Mouse (Mus musculus) embryonic facial prominence, embryonic 11.5 days (tissue): ENCODE data around the gene Hs3st1. TPM values are rescaled to one million over a fixed set of nuclear protein-coding genes. Genes with fewer than 3 reads are reported as not detected.

Experiments
- ATAC-seq: fragments of 200-750 bp; cut with Nextera tagmentation; replicated peaks from 2 replicates; pipeline ENCODE4 v1.8.0; 2017; ENCODE audit warnings: low read depth; ENCODE audit not compliant: insufficient number of reproducible peaks, low FRiP score, low TSS enrichment
- DNase-seq: peaks from one replicate; pipeline ENCODE4 v3.0.0-alpha.2; 2015; ENCODE audit warnings: low spot score
- H3K27ac ChIP-seq: fragments of 300-500 bp; sonication (generic); replicated peaks from 2 replicates; pipeline ENCODE4 v1.5.1; 2014; ENCODE audit warnings: mild to moderate bottlenecking, low read depth, low read length, control low read depth
- H3K27me3 ChIP-seq: fragments of 300-500 bp; sonication (generic); 2 replicates; pipeline ENCODE4 v1.6.1; 2014; ENCODE audit warnings: mild to moderate bottlenecking, low read length, moderate library complexity, mixed read lengths; ENCODE audit not compliant: control insufficient read depth, insufficient read depth
- H3K36me3 ChIP-seq: fragments of 300-500 bp; sonication (generic); replicated peaks from 2 replicates; pipeline ENCODE4 v1.6.1; 2014; ENCODE audit warnings: low read depth, mild to moderate bottlenecking, low read length, moderate library complexity, mixed read lengths; ENCODE audit not compliant: control insufficient read depth, insufficient read depth
- H3K4me1 ChIP-seq: fragments of 300-500 bp; sonication (generic); 2 replicates; pipeline ENCODE4 v1.6.1; 2014; ENCODE audit warnings: low read length, mixed read lengths; ENCODE audit not compliant: control insufficient read depth, insufficient read depth
- H3K4me2 ChIP-seq: fragments of 300-500 bp; sonication (generic); 2 replicates; pipeline ENCODE4 v1.6.1; 2014; ENCODE audit warnings: low read depth, mild to moderate bottlenecking, control low read depth, low read length, moderate library complexity
- H3K4me3 ChIP-seq: fragments of 300-500 bp; sonication (generic); 2 replicates; pipeline ENCODE4 v1.5.1; 2014; ENCODE audit warnings: low read depth, low read length, control low read depth
- H3K9ac ChIP-seq: fragments of 300-500 bp; sonication (generic); replicated peaks from 2 replicates; pipeline ENCODE4 v1.6.1; 2014; ENCODE audit warnings: mild to moderate bottlenecking, control low read depth, low read length
- H3K9me3 ChIP-seq: fragments of 300-500 bp; sonication (generic); replicated peaks from 2 replicates; pipeline ENCODE4 v1.6.1; 2016; ENCODE audit warnings: mild to moderate bottlenecking, low read length, inconsistent platforms, mixed read lengths; ENCODE audit not compliant: control insufficient read depth
- WGBS: fragments of 180-500 bp; shearing (Covaris S2); extraction: QIAGEN DNeasy Blood & Tissue Kit; methylation state at CpG from one replicate; pipeline ENCODE4 v1.1.7; 2014; 5-methylcytosine and 5-hydroxymethylcytosine counted together
- polyA plus RNA-seq: library from polyadenylated mRNA; unstranded; fragments of >200 nt; fragmentation: Nextera tagmentation; extraction: Ambion mirVana; gene quantifications from 2 replicates; pipeline ENCODE4 v1.2.1, GENCODE M21; 2014

Gene Hs3st1
- polyA plus RNA-seq, 1 experiment from 2014 or later = 6.8 TPM

DNA sequence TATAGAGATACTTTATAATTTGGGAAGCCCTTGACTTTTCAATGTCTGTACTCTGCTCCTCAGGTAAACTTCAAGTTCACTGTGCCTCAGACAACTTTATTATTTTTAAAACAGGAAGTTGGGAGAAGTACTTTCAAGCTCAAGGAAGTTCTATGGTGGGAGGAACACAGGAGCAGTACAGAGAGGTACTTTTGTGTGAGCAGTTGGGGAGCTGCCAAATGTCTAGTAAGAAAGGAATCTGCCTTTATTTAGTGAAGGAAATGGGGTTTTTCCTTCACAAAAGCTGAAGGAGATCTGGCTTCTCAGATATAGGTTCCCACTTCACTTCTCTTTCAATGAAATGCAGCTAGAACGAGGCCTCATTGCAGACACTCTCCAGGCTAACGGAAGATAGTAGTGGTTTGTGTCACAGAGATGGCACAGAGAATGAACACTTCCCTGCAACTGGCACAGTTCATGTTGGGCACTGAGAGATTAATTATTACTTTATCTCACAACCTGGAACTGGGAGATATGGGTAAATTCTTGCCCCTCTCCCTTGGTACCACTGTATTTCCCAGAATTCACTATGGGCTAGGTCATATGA is 3.7 kb upstream of the Hs3st1 start:
- H3K4me1 ChIP-seq = no peaks in the 10 kb centered on the region
- DNase-seq (no peak), ATAC-seq (no peak)
- no peaks in the 10 kb centered on the region for H3K36me3 ChIP-seq
- H3K4me2 ChIP-seq = no peak overlapping the region
- no peak overlapping the region for H3K9ac ChIP-seq
- H3K4me3 ChIP-seq = no peak overlapping the region
- no peaks in the 10 kb centered on the region for H3K27me3 ChIP-seq
- H3K27ac ChIP-seq = no peak overlapping the region
- H3K9me3 ChIP-seq = no peaks in the 10 kb centered on the region
- WGBS = 94% methylated on average over 2 of the region's 2 CpGs

GRCm38 (mm10) chr5:39736843-39737242 is 18.4 kb downstream of the Hs3st1 start:
- H3K4me2 ChIP-seq = no peak overlapping the region
- no peak overlapping the region for H3K9ac ChIP-seq
- ATAC-seq (no peak), DNase-seq (no peak)
- H3K9me3 ChIP-seq = no peaks in the 10 kb centered on the region
- H3K4me3 ChIP-seq = no peak overlapping the region
- 83% methylated on average over 2 of the region's 2 CpGs for WGBS
- H3K27me3 ChIP-seq = no peaks in the 10 kb centered on the region
- no peaks in the 10 kb centered on the region for H3K36me3 ChIP-seq
- no peaks in the 10 kb centered on the region for H3K4me1 ChIP-seq
- no peak overlapping the region for H3K27ac ChIP-seq

GRCm38 (mm10) chr5:39733750-39734443 is 21.4 kb downstream of the Hs3st1 start:
- Histone ChIP-seq H3K4me3 (no peak overlapping the region), H3K36me3 (no peaks in the 10 kb centered on the region), H3K9ac (no peak overlapping the region), H3K27me3 (no peaks in the 10 kb centered on the region), H3K4me1 (no peaks in the 10 kb centered on the region), H3K27ac (no peak overlapping the region), H3K9me3 (no peaks in the 10 kb centered on the region), H3K4me2 (no peak overlapping the region)
- WGBS = 76% methylated on average over 1 of the region's 1 CpGs
- ATAC-seq (no peak), DNase-seq (no peak)

- ATAC-seq (no peak), DNase-seq (no peak)
- Histone ChIP-seq H3K4me3 (no peak overlapping the region), H3K9ac (no peak overlapping the region), H3K36me3 (no peaks in the 10 kb centered on the region), H3K27me3 (no peaks in the 10 kb centered on the region), H3K9me3 (no peaks in the 10 kb centered on the region), H3K4me1 (no peaks in the 10 kb centered on the region), H3K27ac (no peak overlapping the region), H3K4me2 (no peak overlapping the region)
- 54% methylated on average over 5 of the region's 5 CpGs for WGBS
Measured at GRCm38 (mm10) chr5:39733013-39733749, 22.1 kb downstream of the Hs3st1 start.

DNA sequence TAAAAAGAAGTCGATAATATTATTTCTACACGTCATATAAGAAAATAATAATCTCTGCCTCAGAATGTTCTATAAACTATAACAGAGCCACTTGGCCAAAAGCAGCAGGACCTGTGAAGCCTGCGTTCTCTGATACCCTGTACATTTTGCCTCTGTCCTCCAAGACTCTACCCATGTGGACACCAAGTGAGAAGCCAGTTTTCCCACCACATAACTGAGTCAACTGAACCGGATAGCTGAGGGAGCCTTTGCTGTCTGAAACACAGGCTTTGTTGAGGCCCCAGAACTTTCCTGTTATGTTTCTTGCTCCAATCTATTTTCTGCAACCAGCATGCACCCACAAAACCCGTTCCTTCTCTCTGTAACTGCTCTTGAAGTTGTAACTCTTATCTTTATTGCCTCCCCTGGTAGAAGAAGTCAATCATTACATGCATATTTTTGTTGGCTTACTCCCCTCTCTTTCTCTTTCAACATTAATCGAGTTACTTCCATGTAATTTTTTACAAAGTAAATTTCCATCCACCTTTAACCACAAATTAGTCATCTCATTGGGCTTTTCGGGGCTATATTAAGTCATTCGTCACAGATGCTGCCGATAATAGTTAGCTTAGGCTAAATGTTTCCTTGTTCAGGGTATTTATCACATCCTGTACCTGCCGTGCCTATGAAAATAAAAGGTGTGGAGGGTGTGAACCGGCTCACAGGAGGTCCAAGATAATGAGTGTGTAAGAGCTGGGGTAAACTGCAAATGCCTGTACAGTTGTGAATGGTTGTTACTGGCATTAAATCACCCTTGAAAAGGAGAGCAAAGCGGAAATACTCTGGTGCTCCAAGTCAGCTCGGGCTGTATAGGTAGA is 39.4 kb downstream of the Hs3st1 start:
- no peaks in the 10 kb centered on the region for H3K27me3 ChIP-seq
- H3K9ac ChIP-seq = no peak overlapping the region
- H3K4me1 ChIP-seq = no peaks in the 10 kb centered on the region
- H3K9me3 ChIP-seq = no peaks in the 10 kb centered on the region
- ATAC-seq (no peak), DNase-seq (no peak)
- WGBS = 79% methylated on average over 13 of the region's 13 CpGs
- H3K4me3 ChIP-seq = no peak overlapping the region
- H3K36me3 ChIP-seq = no peaks in the 10 kb centered on the region
- no peak overlapping the region for H3K27ac ChIP-seq
- no peak overlapping the region for H3K4me2 ChIP-seq

DNA sequence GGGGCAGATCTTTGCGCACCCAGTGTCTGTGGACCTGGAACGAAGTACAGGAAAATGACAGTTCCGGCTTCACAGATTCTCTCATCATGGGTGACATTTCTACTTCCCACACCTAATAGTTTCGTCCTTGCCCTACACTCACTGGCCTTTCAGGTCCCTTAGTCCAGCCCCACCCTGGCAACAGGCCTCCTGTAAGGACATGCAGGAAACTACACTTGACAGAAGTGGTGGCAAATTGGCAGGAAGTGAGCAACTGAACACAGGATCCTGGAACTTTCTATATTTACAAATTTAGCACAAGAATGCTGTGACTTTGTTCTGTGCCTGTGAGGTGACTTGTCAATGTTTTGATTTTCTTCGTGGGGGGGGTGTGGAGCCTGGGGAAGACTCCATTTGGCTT is 40.1 kb downstream of the Hs3st1 start:
- Histone ChIP-seq H3K9me3 (no peaks in the 10 kb centered on the region), H3K27ac (no peak overlapping the region), H3K4me3 (no peak overlapping the region), H3K27me3 (no peaks in the 10 kb centered on the region), H3K36me3 (no peaks in the 10 kb centered on the region), H3K4me2 (no peak overlapping the region), H3K9ac (no peak overlapping the region), H3K4me1 (no peaks in the 10 kb centered on the region)
- ATAC-seq (no peak), DNase-seq (no peak)
- 79% methylated on average over 5 of the region's 5 CpGs for WGBS

- ATAC-seq = no peak
- H3K36me3 ChIP-seq = no peaks in the 10 kb centered on the region
- no peaks in the 10 kb centered on the region for H3K9me3 ChIP-seq
- DNase-seq = no peak
- 84% methylated on average over 3 of the region's 3 CpGs for WGBS
- H3K9ac ChIP-seq = no peak overlapping the region
- no peaks in the 10 kb centered on the region for H3K4me1 ChIP-seq
- H3K27me3 ChIP-seq = no peaks in the 10 kb centered on the region
- H3K4me2 ChIP-seq = no peak overlapping the region
- no peak overlapping the region for H3K4me3 ChIP-seq
- no peak overlapping the region for H3K27ac ChIP-seq
Measured at GRCm38 (mm10) chr5:39705539-39705938, 49.7 kb downstream of the Hs3st1 start.
